Mouse (Mus musculus) heart, embryonic 12.5 days (tissue): Measurements from ENCODE around the gene Myt1l. TPM values are rescaled to one million over a fixed set of nuclear protein-coding genes. Genes with fewer than 3 reads are reported as not detected.

Experiments used
- ATAC-seq: fragments of 200-750 bp; cut with Nextera tagmentation; 2 replicates; pipeline ENCODE4 v1.8.0; 2017; ENCODE audit warnings: moderate TSS enrichment, moderate library complexity; ENCODE audit not compliant: insufficient number of reproducible peaks, low FRiP score
- H3K27ac ChIP-seq: fragments of 300-500 bp; sonication (generic); 2 replicates; pipeline ENCODE4 v1.5.1; 2016; ENCODE audit warnings: mild to moderate bottlenecking, moderate library complexity; ENCODE audit not compliant: poor library complexity, severe bottlenecking
- H3K27me3 ChIP-seq: fragments of 300-500 bp; sonication (generic); replicated peaks from 2 replicates; pipeline ENCODE4 v1.6.1; 2016; ENCODE audit warnings: mild to moderate bottlenecking, moderate library complexity
- H3K36me3 ChIP-seq: fragments of 300-500 bp; sonication (generic); 2 replicates; pipeline ENCODE4 v1.6.1; 2016; ENCODE audit warnings: mild to moderate bottlenecking, moderate library complexity
- H3K4me1 ChIP-seq: fragments of 300-500 bp; sonication (generic); replicated peaks from 2 replicates; pipeline ENCODE4 v1.6.1; 2016; ENCODE audit warnings: mild to moderate bottlenecking
- H3K4me2 ChIP-seq: fragments of 300-500 bp; sonication (generic); 2 replicates; pipeline ENCODE4 v1.6.1; 2016; ENCODE audit warnings: mild to moderate bottlenecking, moderate library complexity
- H3K4me3 ChIP-seq: fragments of 300-500 bp; sonication (generic); 2 replicates; pipeline ENCODE4 v1.5.1; 2016; ENCODE audit warnings: mild to moderate bottlenecking
- H3K9ac ChIP-seq: fragments of 300-500 bp; sonication (generic); 2 replicates; pipeline ENCODE4 v1.6.1; 2016; ENCODE audit warnings: mild to moderate bottlenecking, moderate library complexity
- H3K9me3 ChIP-seq: fragments of 300-500 bp; sonication (generic); replicated peaks from 2 replicates; pipeline ENCODE4 v1.6.1; 2016; ENCODE audit warnings: mild to moderate bottlenecking, moderate library complexity
- WGBS: fragments of 180-500 bp; shearing (Covaris S2); methylation state at CpG from one replicate; pipeline ENCODE4 v1.1.7; 2016; 5-methylcytosine and 5-hydroxymethylcytosine counted together
- polyA plus RNA-seq: library from polyadenylated mRNA; unstranded; fragments of >200 nt; fragmentation: Nextera tagmentation; extraction: Ambion mirVana; gene quantifications from 2 replicates; pipeline ENCODE4 v1.2.1, GENCODE M21; 2016

The Myt1l gene
- polyA plus RNA-seq, 1 experiment from 2014 or later: 0.09 TPM

GRCm38 (mm10) chr12:29538456-29538855 is 10.3 kb downstream of the Myt1l start:
- ATAC-seq: no peak
- H3K27ac ChIP-seq: no peak overlapping the region
- 62% methylated on average over 11 of the region's 11 CpGs for WGBS
- no peak overlapping the region for H3K4me3 ChIP-seq
- H3K27me3 ChIP-seq: peaks cover 46% of the 10 kb centered on the region
- H3K4me1 ChIP-seq: peaks cover 8% of the 10 kb centered on the region
- H3K9ac ChIP-seq: no peak overlapping the region
- no peak overlapping the region for H3K4me2 ChIP-seq
- no peaks in the 10 kb centered on the region for H3K36me3 ChIP-seq
- no peaks in the 10 kb centered on the region for H3K9me3 ChIP-seq

- ATAC-seq: no peak
- Histone ChIP-seq H3K9me3 (no peaks in the 10 kb centered on the region), H3K4me1 (peaks cover 8% of the 10 kb centered on the region), H3K4me2 (no peak overlapping the region), H3K27me3 (peaks cover 39% of the 10 kb centered on the region), H3K4me3 (no peak overlapping the region), H3K27ac (no peak overlapping the region), H3K36me3 (no peaks in the 10 kb centered on the region), H3K9ac (no peak overlapping the region)
- WGBS: 37% methylated on average over 5 of the region's 5 CpGs
Observed at GRCm38 (mm10) chr12:29539106-29539505, 10.9 kb downstream of the Myt1l start.

GRCm38 (mm10) chr12:29540741-29541140 is 12.6 kb downstream of the Myt1l start:
- Histone ChIP-seq H3K27me3 (peaks cover 27% of the 10 kb centered on the region), H3K4me2 (no peak overlapping the region), H3K9me3 (no peaks in the 10 kb centered on the region), H3K27ac (no peak overlapping the region), H3K4me1 (no peaks in the 10 kb centered on the region), H3K36me3 (no peaks in the 10 kb centered on the region), H3K9ac (no peak overlapping the region), H3K4me3 (no peak overlapping the region)
- 74% methylated on average over 5 of the region's 5 CpGs for WGBS
- ATAC-seq: no peak

GRCm38 (mm10) chr12:29546073-29546472 is 17.9 kb downstream of the Myt1l start:
- no peaks in the 10 kb centered on the region for H3K36me3 ChIP-seq
- no peak overlapping the region for H3K4me3 ChIP-seq
- no peak overlapping the region for H3K9ac ChIP-seq
- 24% methylated on average over 3 of the region's 3 CpGs for WGBS
- H3K27ac ChIP-seq: no peak overlapping the region
- H3K27me3 ChIP-seq: no peaks in the 10 kb centered on the region; the same call in 1 of the 2 replicates
- no peak overlapping the region for H3K4me2 ChIP-seq
- no peaks in the 10 kb centered on the region for H3K9me3 ChIP-seq
- H3K4me1 ChIP-seq: no peaks in the 10 kb centered on the region
- no peak for ATAC-seq

- Histone ChIP-seq H3K9me3 (no peaks in the 10 kb centered on the region), H3K27me3 (no peaks in the 10 kb centered on the region; the same call in 1 of the 2 replicates), H3K4me1 (no peaks in the 10 kb centered on the region), H3K4me3 (no peak overlapping the region), H3K9ac (no peak overlapping the region), H3K4me2 (no peak overlapping the region), H3K36me3 (no peaks in the 10 kb centered on the region), H3K27ac (no peak overlapping the region)
- ATAC-seq: no peak
- WGBS: 63% methylated on average over 5 of the region's 5 CpGs
Observed at GRCm38 (mm10) chr12:29547112-29547511, 18.9 kb downstream of the Myt1l start.

- Histone ChIP-seq H3K4me1 (no peaks in the 10 kb centered on the region), H3K27me3 (no peaks in the 10 kb centered on the region; the same call in 1 of the 2 replicates), H3K4me2 (no peak overlapping the region), H3K9me3 (no peaks in the 10 kb centered on the region), H3K27ac (no peak overlapping the region), H3K4me3 (no peak overlapping the region), H3K9ac (no peak overlapping the region), H3K36me3 (no peaks in the 10 kb centered on the region)
- 65% methylated on average over 6 of the region's 6 CpGs for WGBS
- no peak for ATAC-seq
Observed at GRCm38 (mm10) chr12:29547755-29548154, 19.6 kb downstream of the Myt1l start.

- Histone ChIP-seq H3K36me3 (no peaks in the 10 kb centered on the region), H3K9ac (no peak overlapping the region), H3K27me3 (no peaks in the 10 kb centered on the region), H3K4me1 (no peaks in the 10 kb centered on the region), H3K27ac (no peak overlapping the region), H3K4me3 (no peak overlapping the region), H3K9me3 (no peaks in the 10 kb centered on the region), H3K4me2 (no peak overlapping the region)
- ATAC-seq: no peak
- WGBS: 70% methylated on average over 7 of the region's 7 CpGs
Observed at GRCm38 (mm10) chr12:29553138-29553537, 25.0 kb downstream of the Myt1l start.

- no peaks in the 10 kb centered on the region for H3K36me3 ChIP-seq
- WGBS: 70% methylated on average over 4 of the region's 4 CpGs
- ATAC-seq: no peak
Observed at GRCm38 (mm10) chr12:29555718-29556117, 27.5 kb downstream of the Myt1l start.

GRCm38 (mm10) chr12:29556408-29556807 is 28.2 kb downstream of the Myt1l start:
- Histone ChIP-seq H3K36me3 (no peaks in the 10 kb centered on the region), H3K4me3 (no peak overlapping the region), H3K4me1 (no peaks in the 10 kb centered on the region), H3K9me3 (no peaks in the 10 kb centered on the region), H3K4me2 (no peak overlapping the region), H3K9ac (no peak overlapping the region), H3K27me3 (no peaks in the 10 kb centered on the region), H3K27ac (no peak overlapping the region)
- WGBS: 72% methylated on average over 3 of the region's 3 CpGs
- ATAC-seq: no peak

More at GRCm38 (mm10) chr12:29555718-29556117, 27.5 kb downstream of the Myt1l start:
- no peaks in the 10 kb centered on the region for H3K9me3 ChIP-seq
- no peak overlapping the region for H3K4me2 ChIP-seq
- no peak overlapping the region for H3K4me3 ChIP-seq
- H3K4me1 ChIP-seq: no peaks in the 10 kb centered on the region
- H3K27me3 ChIP-seq: no peaks in the 10 kb centered on the region
- no peak overlapping the region for H3K9ac ChIP-seq
- no peak overlapping the region for H3K27ac ChIP-seq

- no peak overlapping the region for H3K9ac ChIP-seq
- H3K27ac ChIP-seq: no peak overlapping the region
- no peak overlapping the region for H3K4me3 ChIP-seq
- H3K27me3 ChIP-seq: no peaks in the 10 kb centered on the region
- no peak for ATAC-seq
- 51% methylated on average over 6 of the region's 6 CpGs for WGBS
- no peaks in the 10 kb centered on the region for H3K4me1 ChIP-seq
- no peaks in the 10 kb centered on the region for H3K9me3 ChIP-seq
- H3K4me2 ChIP-seq: no peak overlapping the region
- no peaks in the 10 kb centered on the region for H3K36me3 ChIP-seq
Observed at GRCm38 (mm10) chr12:29556901-29557300, 28.7 kb downstream of the Myt1l start.

GRCm38 (mm10) chr12:29559769-29560168 is 31.6 kb downstream of the Myt1l start:
- no peaks in the 10 kb centered on the region for H3K27me3 ChIP-seq
- no peak overlapping the region for H3K9ac ChIP-seq
- ATAC-seq: no peak
- H3K27ac ChIP-seq: no peak overlapping the region
- no peak overlapping the region for H3K4me2 ChIP-seq
- H3K4me1 ChIP-seq: no peaks in the 10 kb centered on the region
- 83% methylated on average over 5 of the region's 5 CpGs for WGBS
- H3K9me3 ChIP-seq: no peaks in the 10 kb centered on the region
- H3K36me3 ChIP-seq: no peaks in the 10 kb centered on the region
- no peak overlapping the region for H3K4me3 ChIP-seq

- Histone ChIP-seq H3K36me3 (no peaks in the 10 kb centered on the region), H3K4me2 (no peak overlapping the region), H3K27ac (no peak overlapping the region), H3K4me1 (no peaks in the 10 kb centered on the region), H3K27me3 (no peaks in the 10 kb centered on the region), H3K9ac (no peak overlapping the region), H3K4me3 (no peak overlapping the region), H3K9me3 (no peaks in the 10 kb centered on the region)
- 76% methylated on average over 2 of the region's 2 CpGs for WGBS
- ATAC-seq: no peak
Observed at GRCm38 (mm10) chr12:29561222-29561621, 33.0 kb downstream of the Myt1l start.
